Mouse (Mus musculus) testis, adult 2 months (tissue): Measurements from ENCODE around the gene Fam53b. TPM values are rescaled to one million over a fixed set of nuclear protein-coding genes. Genes with fewer than 3 reads are reported as not detected.
"Not testable (repeated sequence)": the region's sequence is repeated elsewhere in the genome, so short reads cannot be mapped to it uniquely, and the experiment has no call there.

ENCODE experiments used
- H3K27ac ChIP-seq: fragments of 200-500 bp; 2 replicates; pipeline ENCODE4 v1.5.1; 2012; ENCODE audit warnings: low read depth, low read length; ENCODE audit not compliant: control insufficient read depth, insufficient read depth
- H3K27me3 ChIP-seq: fragments of 200-500 bp; 2 replicates; pipeline ENCODE4 v1.6.1; 2012; ENCODE audit warnings: mild to moderate bottlenecking, low read length, moderate library complexity; ENCODE audit not compliant: control insufficient read depth, insufficient read depth
- H3K36me3 ChIP-seq: fragments of 200-500 bp; 2 replicates; pipeline ENCODE4 v1.6.1; 2012; ENCODE audit warnings: mild to moderate bottlenecking, low read length; ENCODE audit not compliant: control insufficient read depth, insufficient read depth
- H3K4me1 ChIP-seq: fragments of 200-500 bp; 2 replicates; pipeline ENCODE4 v1.6.1; 2012; ENCODE audit warnings: low read length; ENCODE audit not compliant: control insufficient read depth, insufficient read depth
- H3K4me3 ChIP-seq: fragments of 200-500 bp; 2 replicates; pipeline ENCODE4 v1.5.1; 2012; ENCODE audit warnings: low read depth, mild to moderate bottlenecking, low read length, moderate library complexity, mixed read lengths; ENCODE audit not compliant: control insufficient read depth
- CTCF ChIP-seq: fragments of 200-500 bp; IDR thresholded peaks from 2 replicates; pipeline ENCODE4 v1.5.1; 2012; ENCODE audit warnings: low read depth, mild to moderate bottlenecking, inconsistent platforms, low read length, moderate library complexity; ENCODE audit not compliant: control insufficient read depth, insufficient read depth, insufficient replicate concordance
- POLR2A ChIP-seq: fragments of 200-500 bp; IDR thresholded peaks from 2 replicates; pipeline ENCODE4 v1.6.1; 2012; ENCODE audit warnings: low read depth, mild to moderate bottlenecking, inconsistent platforms, low read length, moderate library complexity; ENCODE audit not compliant: control insufficient read depth
- polyA plus RNA-seq: library from polyadenylated mRNA; depleted of rRNA; stranded (reverse); fragments of >200 nt; gene quantifications from 2 replicates; pipeline ENCODE4 v1.2.3, GENCODE M21; 2012; rRNA removed

The Fam53b gene
- polyA plus RNA-seq, 1 experiment = 6.1 TPM

DNA sequence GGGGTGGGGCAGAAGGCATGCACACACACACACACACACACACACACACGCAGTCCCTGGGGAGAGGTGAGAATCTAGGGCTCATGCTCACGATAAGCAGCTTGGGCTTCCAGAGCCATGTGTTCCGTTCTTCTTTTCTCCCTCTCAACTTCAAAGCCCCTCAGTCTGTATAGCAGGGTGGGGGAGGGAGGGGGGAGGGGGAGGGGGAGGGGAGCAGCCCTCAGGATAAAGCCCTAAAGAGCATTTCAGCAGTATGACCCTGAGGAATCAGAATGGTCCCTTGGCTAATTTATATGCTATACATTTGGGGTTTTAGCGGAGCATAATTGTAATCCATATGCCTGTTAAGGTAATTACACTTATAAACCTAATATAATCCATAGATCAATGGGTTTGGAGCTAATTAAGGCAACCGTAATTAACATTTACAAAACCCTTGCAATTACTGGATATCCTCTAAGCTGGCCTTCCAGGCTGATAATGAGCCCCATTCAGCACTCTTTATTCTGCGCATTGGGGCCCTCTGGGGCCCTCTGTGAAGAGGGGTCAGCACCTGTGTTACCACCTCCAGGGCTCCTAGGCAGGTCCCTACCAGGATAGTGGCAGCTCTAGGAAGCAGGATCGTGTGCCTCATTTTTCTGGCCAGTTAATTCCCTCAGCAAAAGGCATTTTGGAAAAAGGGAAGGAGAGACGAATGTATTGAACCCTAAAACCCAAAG lies 147.9 kb downstream of the Fam53b start:
- Histone ChIP-seq H3K27ac (no peak overlapping the region), H3K27me3 (no peaks in the 10 kb centered on the region), H3K36me3 (no peaks in the 10 kb centered on the region), H3K4me3 (no peak overlapping the region), H3K4me1 (peaks cover 2% of the 10 kb centered on the region; the same call in 1 of the 2 replicates)
- TF ChIP-seq POLR2A = no peak
- TF ChIP-seq CTCF = no peak

DNA sequence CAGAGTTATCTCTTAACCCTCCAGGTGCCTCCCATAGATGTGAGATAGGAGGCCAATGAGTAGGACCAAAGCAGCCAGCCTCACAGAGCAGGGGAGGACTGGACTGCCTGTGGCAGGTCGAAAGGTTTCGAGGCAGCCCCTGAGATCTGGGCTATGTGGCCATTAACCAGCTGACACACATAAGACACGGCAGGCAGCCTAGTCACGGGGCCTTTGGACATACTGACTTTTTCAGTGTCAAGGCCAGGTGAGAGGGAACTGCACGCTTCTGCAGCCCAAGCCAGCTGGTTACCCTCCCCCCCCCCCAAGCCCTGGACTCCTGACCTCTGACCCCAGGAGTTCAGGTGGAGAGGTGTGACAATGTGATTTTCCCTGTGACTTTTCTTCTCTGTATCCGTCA lies 148.9 kb downstream of the Fam53b start:
- Histone ChIP-seq H3K4me1 (no peaks in the 10 kb centered on the region; the same call in 1 of the 2 replicates), H3K27me3 (no peaks in the 10 kb centered on the region), H3K36me3 (no peaks in the 10 kb centered on the region), H3K27ac (no peak overlapping the region), H3K4me3 (no peak overlapping the region)
- TF ChIP-seq CTCF (no peak), POLR2A (no peak)

DNA sequence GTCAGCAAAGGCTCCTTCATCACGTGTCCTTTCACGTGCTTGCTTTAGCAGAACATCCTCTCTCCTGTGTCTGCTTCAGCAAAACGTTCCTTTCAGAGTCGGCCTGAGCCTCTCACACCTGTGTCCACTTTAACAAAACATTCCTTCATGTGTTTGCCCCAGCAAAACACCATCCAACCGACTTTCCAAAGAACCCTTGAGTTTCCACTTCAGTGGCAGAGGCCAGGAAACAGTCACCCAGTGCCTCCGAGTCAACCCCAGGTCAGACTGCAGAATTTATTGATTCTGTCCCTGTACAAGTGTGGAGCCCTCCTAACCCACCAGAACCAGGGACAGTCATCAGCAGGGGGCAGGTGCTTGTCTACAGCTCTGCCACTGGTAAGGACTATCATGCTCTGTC lies 150.9 kb downstream of the Fam53b start:
- not testable (repeated sequence) for H3K4me3 ChIP-seq, H3K4me1 ChIP-seq, H3K36me3 ChIP-seq, H3K27me3 ChIP-seq, H3K27ac ChIP-seq

Other genes with a start within 250 kb of the Fam53b start
- 32.3 and 32.7 TPM in 2 replicates for gene Oat, start 237.5 kb downstream of the Fam53b start, polyA plus RNA-seq
- gene Nkx1-2, start 214.2 kb downstream of the Fam53b start, polyA plus RNA-seq = 0.15 and 0.17 TPM in 2 replicates
- gene Lhpp, start 203.2 kb downstream of the Fam53b start, polyA plus RNA-seq = 6.4 and 7.3 TPM in 2 replicates
- 5.2 and 5.5 TPM in 2 replicates for gene Eef1akmt2, start 38.8 kb upstream of the Fam53b start, polyA plus RNA-seq
- 17.4 and 19.3 TPM in 2 replicates for gene Abraxas2, start 45.3 kb upstream of the Fam53b start, polyA plus RNA-seq
- gene Zranb1, start 117.3 kb upstream of the Fam53b start, polyA plus RNA-seq = 28.6 and 38.7 TPM in 2 replicates